Mouse (Mus musculus): ENCODE measurements around the gene Ermp1.

DNA sequence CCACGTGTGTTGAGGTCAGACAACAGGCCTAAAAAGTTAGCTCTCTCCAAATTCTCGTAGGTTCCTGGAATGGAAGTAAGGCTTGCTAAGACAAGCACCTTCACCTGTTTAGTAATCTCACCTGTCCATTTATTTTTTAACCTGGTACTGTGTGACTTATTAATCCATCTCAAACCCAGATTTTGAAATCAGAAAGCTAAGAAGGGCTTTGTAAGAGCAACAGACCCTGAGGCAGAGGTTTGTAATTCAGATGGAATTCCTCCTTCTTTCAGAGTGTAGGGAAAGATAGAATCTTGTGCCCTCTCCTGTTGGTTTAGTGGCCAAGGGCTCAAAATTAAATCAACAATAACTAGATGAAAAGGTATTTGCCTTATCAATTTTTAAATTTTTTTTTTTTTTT is 22.9 kb upstream of the Ermp1 start:
- TF ChIP-seq CTCF (IDR thresholded peaks at IDR 0.05; ENCODE audit: borderline replicate concordance, insufficient read depth, low read depth, low read length) (no peak), POLR2A (IDR thresholded peaks at IDR 0.05; ENCODE audit: borderline replicate concordance, insufficient read depth, low read length) (no peak)
